Mouse (Mus musculus) G1E (cell line): ENCODE data around the gene Pak6. TPM values are rescaled to one million over a fixed set of nuclear protein-coding genes. Genes with fewer than 3 reads are reported as not detected.
A peak's percentile ranks its signal among the peaks of the same experiment; 100 is the strongest.
"Not testable (repeated sequence)": the region's sequence is repeated elsewhere in the genome, so short reads cannot be mapped to it uniquely, and the experiment has no call there.

ENCODE experiments used
- ATAC-seq: 2 replicates; pipeline ENCODE4 v1.8.0; 2016; ENCODE audit warnings: mild to moderate bottlenecking; ENCODE audit not compliant: insufficient number of reproducible peaks, poor library complexity, low FRiP score, severe bottlenecking; ENCODE audit errors: extremely low read depth
- DNase-seq: peaks from one replicate; pipeline ENCODE4 v3.0.0; 2012; ENCODE audit warnings: low spot score
- H3K27me3 ChIP-seq: 2 replicates; pipeline ENCODE4 v1.6.1; 2012; ENCODE audit warnings: mild to moderate bottlenecking, low read length, inconsistent platforms; ENCODE audit not compliant: insufficient read depth
- H3K36me3 ChIP-seq: replicated peaks from 2 replicates; pipeline ENCODE3; 2012; ENCODE audit warnings: mild to moderate bottlenecking, inconsistent platforms
- H3K4me1 ChIP-seq: 2 replicates; pipeline ENCODE4 v1.6.1; 2012; ENCODE audit warnings: low read depth, low read length, inconsistent platforms, mixed read lengths; ENCODE audit not compliant: insufficient read depth
- H3K4me3 ChIP-seq: 2 replicates; pipeline ENCODE4 v1.5.1; 2012; ENCODE audit warnings: low read depth, mild to moderate bottlenecking, inconsistent platforms, low read length, moderate library complexity, mixed read lengths
- H3K9me3 ChIP-seq: replicated peaks from 2 replicates; pipeline ENCODE4 v1.6.1; 2012; ENCODE audit warnings: inconsistent platforms
- CTCF ChIP-seq: IDR thresholded peaks from 2 replicates; pipeline ENCODE4 v1.5.1; 2012; ENCODE audit warnings: low read depth, low read length, inconsistent platforms, mixed read lengths
- GATA1 ChIP-seq: IDR thresholded peaks from 2 replicates; pipeline ENCODE4 v1.6.1; 2012; ENCODE audit warnings: borderline replicate concordance, low read length, inconsistent platforms, mixed read lengths
- GATA2 ChIP-seq: IDR thresholded peaks from 2 replicates; pipeline ENCODE4 v1.6.1; 2012; ENCODE audit warnings: low read depth, low read length, inconsistent platforms, borderline replicate concordance
- POLR2AphosphoS5 ChIP-seq: IDR thresholded peaks from 2 replicates; pipeline ENCODE4 v1.6.1; 2012; ENCODE audit warnings: low read depth, low read length, inconsistent platforms; ENCODE audit not compliant: insufficient replicate concordance
- TAL1 ChIP-seq: conservative IDR thresholded peaks from 2 replicates; pipeline ENCODE4 v1.6.1; 2012; ENCODE audit warnings: low read depth, low read length, inconsistent platforms, mixed read lengths
- polyA plus RNA-seq: library from polyadenylated mRNA; stranded (reverse); fragments of >175 nt; gene quantifications from 2 replicates; pipeline ENCODE4 v1.2.3, GENCODE M21; 2012
- total RNA-seq, 2 experiments: library from RNA; stranded (forward) in 1 of 2; stranded (reverse) in 1 of 2; fragments of 200-1000 nt in 1 of 2; fragments of >200 nt in 1 of 2; fragmentation: Nextera tagmentation in 1 of 2; gene quantifications; 2 replicates each; pipeline ENCODE4 v1.2.3; 2014 to 2017

The Pak6 gene
- total and polyA plus RNA-seq, 3 experiments: 6.2 to 28.0 (median 7.9) TPM

GRCm38 (mm10) chr2:118646665-118647064, 16.4 kb upstream of the Pak6 start:
- Histone ChIP-seq H3K36me3 (peaks cover 26% of the 10 kb centered on the region), H3K4me1 (0 out of 2 replicates have a peak, but pooled peaks cover 3% of the 10 kb centered on the region), H3K27me3 (no peaks in the 10 kb centered on the region), H3K9me3 (0 out of 2 replicates have a peak, but pooled peaks cover 2% of the 10 kb centered on the region), H3K4me3 (no peak overlapping the region)
- no peak for DNase-seq
- no peak for TF ChIP-seq POLR2AphosphoS5
- no peak for TF ChIP-seq GATA2
- TF ChIP-seq TAL1: no peak
- no peak for TF ChIP-seq CTCF
- TF ChIP-seq GATA1: no peak
- ATAC-seq: no peak

- H3K4me3 ChIP-seq, DNase-seq, H3K27me3 ChIP-seq, H3K36me3 ChIP-seq, ATAC-seq, H3K4me1 ChIP-seq, H3K9me3 ChIP-seq: not testable (repeated sequence)
These were observed 12.4 kb upstream of the Pak6 start for GRCm38 (mm10) chr2:118650697-118651096.

- Histone ChIP-seq H3K4me3 (no peak overlapping the region; the same call in 1 of the 2 replicates), H3K36me3 (no peaks in the 10 kb centered on the region), H3K9me3 (no peaks in the 10 kb centered on the region), H3K27me3 (no peaks in the 10 kb centered on the region), H3K4me1 (peaks cover 61% of the 10 kb centered on the region)
- TF ChIP-seq GATA2 (no peak), POLR2AphosphoS5 (no peak), GATA1 (no peak), TAL1 (no peak), CTCF (no peak)
- DNase-seq: no peak
- no peak for ATAC-seq
These were observed 6.3 kb upstream of the Pak6 start for GRCm38 (mm10) chr2:118656688-118657281.

DNA sequence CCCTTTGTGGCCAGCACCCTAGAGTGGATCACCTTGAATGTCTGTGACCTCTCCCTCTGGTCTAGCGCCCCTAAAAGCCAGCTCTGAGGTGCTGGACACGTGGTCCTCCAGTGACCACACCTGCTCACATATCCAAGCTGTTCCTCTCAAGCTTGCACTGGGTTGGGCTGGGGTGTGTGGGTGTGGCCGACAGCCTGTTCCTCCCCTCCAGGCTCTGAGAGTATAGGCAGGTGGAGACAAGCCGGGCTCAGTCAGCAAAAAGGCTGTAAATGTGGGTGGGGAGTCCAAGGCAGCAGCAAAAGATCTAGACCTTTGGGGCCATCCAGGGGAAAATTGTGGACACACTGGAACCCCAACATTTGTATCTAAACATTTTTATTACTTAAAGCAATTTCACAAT, 4.6 kb upstream of the Pak6 start:
- ATAC-seq: peak; percentile 69
- no peaks in the 10 kb centered on the region for H3K27me3 ChIP-seq
- H3K36me3 ChIP-seq: no peaks in the 10 kb centered on the region
- DNase-seq: peak; percentile 84
- TF ChIP-seq POLR2AphosphoS5 (no peak), CTCF (no peak), TAL1 (no peak), GATA2 (no peak), GATA1 (no peak)
- no peaks in the 10 kb centered on the region for H3K9me3 ChIP-seq
- peaks cover 78% of the 10 kb centered on the region for H3K4me1 ChIP-seq
- H3K4me3 ChIP-seq: peak overlapping the region; percentile 64; the same call in 1 of the 2 replicates

- peak; percentile 61 for ATAC-seq
- Histone ChIP-seq H3K4me3 (peak overlapping the region; percentile 66; the same call in 1 of the 2 replicates), H3K27me3 (no peaks in the 10 kb centered on the region), H3K4me1 (peaks cover 84% of the 10 kb centered on the region), H3K9me3 (no peaks in the 10 kb centered on the region), H3K36me3 (no peaks in the 10 kb centered on the region)
- DNase-seq: peak; percentile 79
- TF ChIP-seq CTCF (no peak), GATA2 (no peak), GATA1 (no peak), POLR2AphosphoS5 (no peak; the same call in 1 of the 2 replicates), TAL1 (no peak)
These were observed 4.0 kb upstream of the Pak6 start for GRCm38 (mm10) chr2:118659077-118659476.

- Histone ChIP-seq H3K9me3 (no peaks in the 10 kb centered on the region), H3K4me1 (peaks cover 84% of the 10 kb centered on the region), H3K4me3 (peak overlapping the region; percentile 66; the same call in 1 of the 2 replicates), H3K36me3 (no peaks in the 10 kb centered on the region), H3K27me3 (no peaks in the 10 kb centered on the region)
- DNase-seq (no peak), ATAC-seq (0 out of 2 replicates have a peak, but pooled peaks have one; percentile 9)
- TF ChIP-seq CTCF (no peak), GATA1 (no peak), GATA2 (peak; percentile 61; the same call in 1 of the 2 replicates), TAL1 (peak; percentile 47), POLR2AphosphoS5 (peak; percentile 98)
These were observed 3.6 kb upstream of the Pak6 start for GRCm38 (mm10) chr2:118659493-118659892.
